Mouse (Mus musculus): ENCODE results near the gene Rita1.

- TF ChIP-seq CTCF (IDR thresholded peaks at IDR 0.05; ENCODE audit: low read depth) (no peak), EP300 (IDR thresholded peaks at IDR 0.05; ENCODE audit: low read depth) (no peak)
These were observed 48.4 kb upstream of the Rita1 start for GRCm38 (mm10) chr5:120660816-120661215.
